Mouse (Mus musculus): ENCODE data around the gene Acsbg2. TPM values are rescaled to one million over a fixed set of nuclear protein-coding genes. Genes with fewer than 3 reads are reported as not detected.
A peak's percentile ranks its signal among the peaks of the same experiment; 100 is the strongest.

Gene Acsbg2
- polyA plus RNA-seq, 1 experiment from 2014 or later, result not detected

- H3K4me1 ChIP-seq (replicated peaks; ENCODE audit: control insufficient read depth, insufficient read depth, low read length), result peaks cover 6% of the 10 kb centered on the region
- no peak overlapping the region for H3K4me3 ChIP-seq (ENCODE audit: low read length)
- peak; percentile 56 for ATAC-seq (ENCODE audit: low read depth)
- no peak overlapping the region for H3K9ac ChIP-seq (ENCODE audit: low read length)
- no peaks in the 10 kb centered on the region for H3K27me3 ChIP-seq (ENCODE audit: control insufficient read depth, insufficient read depth, low read depth, low read length)
- H3K4me2 ChIP-seq (ENCODE audit: low read depth, low read length), result no peak overlapping the region
- H3K36me3 ChIP-seq (ENCODE audit: control insufficient read depth, insufficient read depth, low read length), result no peaks in the 10 kb centered on the region
- WGBS, result 29% methylated on average over 7 of the region's 7 CpGs
- 0 out of 2 replicates have a peak, but pooled peaks cover 3% of the 10 kb centered on the region for H3K9me3 ChIP-seq (ENCODE audit: control insufficient read depth, low read length)
- peak overlapping the region; percentile 41 for H3K27ac ChIP-seq (ENCODE audit: low read length)
These were observed 15.3 kb downstream of the Acsbg2 start for GRCm38 (mm10) chr17:56858922-56859321.

GRCm38 (mm10) chr17:56858216-56858615, 16.0 kb downstream of the Acsbg2 start:
- no peak overlapping the region for H3K4me3 ChIP-seq (ENCODE audit: low read length)
- no peaks in the 10 kb centered on the region for H3K36me3 ChIP-seq (ENCODE audit: control insufficient read depth, insufficient read depth, low read length)
- H3K9ac ChIP-seq (ENCODE audit: low read length), result no peak overlapping the region
- H3K4me2 ChIP-seq (ENCODE audit: low read depth, low read length), result no peak overlapping the region
- H3K9me3 ChIP-seq (ENCODE audit: control insufficient read depth, low read length), result 0 out of 2 replicates have a peak, but pooled peaks cover 3% of the 10 kb centered on the region
- peaks cover 6% of the 10 kb centered on the region for H3K4me1 ChIP-seq (replicated peaks; ENCODE audit: control insufficient read depth, insufficient read depth, low read length)
- 56% methylated on average over 4 of the region's 4 CpGs for WGBS
- peak overlapping the region; percentile 41 for H3K27ac ChIP-seq (ENCODE audit: low read length)
- H3K27me3 ChIP-seq (ENCODE audit: control insufficient read depth, insufficient read depth, low read depth, low read length), result no peaks in the 10 kb centered on the region
- peak; percentile 35; the same call in 1 of the 2 replicates for ATAC-seq (ENCODE audit: low read depth)

GRCm38 (mm10) chr17:56855421-56855820, 18.8 kb downstream of the Acsbg2 start:
- no peak overlapping the region for H3K27ac ChIP-seq (ENCODE audit: low read length)
- H3K9me3 ChIP-seq (ENCODE audit: control insufficient read depth, low read length), result 0 out of 2 replicates have a peak, but pooled peaks cover 3% of the 10 kb centered on the region
- no peak overlapping the region for H3K9ac ChIP-seq (ENCODE audit: low read length)
- no peaks in the 10 kb centered on the region for H3K36me3 ChIP-seq (ENCODE audit: control insufficient read depth, insufficient read depth, low read length)
- WGBS, result 78% methylated on average over 3 of the region's 3 CpGs
- no peak for ATAC-seq (ENCODE audit: low read depth)
- H3K4me3 ChIP-seq (ENCODE audit: low read length), result no peak overlapping the region
- peaks cover 6% of the 10 kb centered on the region for H3K4me1 ChIP-seq (replicated peaks; ENCODE audit: control insufficient read depth, insufficient read depth, low read length)
- no peak overlapping the region for H3K4me2 ChIP-seq (ENCODE audit: low read depth, low read length)
- no peaks in the 10 kb centered on the region for H3K27me3 ChIP-seq (ENCODE audit: control insufficient read depth, insufficient read depth, low read depth, low read length)

GRCm38 (mm10) chr17:56851167-56851566, 23.1 kb downstream of the Acsbg2 start:
- Histone ChIP-seq H3K9me3 (ENCODE audit: control insufficient read depth, low read length) (no peaks in the 10 kb centered on the region), H3K27ac (ENCODE audit: low read length) (no peak overlapping the region), H3K4me1 (replicated peaks; ENCODE audit: control insufficient read depth, insufficient read depth, low read length) (no peaks in the 10 kb centered on the region), H3K4me3 (ENCODE audit: low read length) (no peak overlapping the region), H3K27me3 (ENCODE audit: control insufficient read depth, insufficient read depth, low read depth, low read length) (no peaks in the 10 kb centered on the region), H3K9ac (ENCODE audit: low read length) (no peak overlapping the region), H3K36me3 (ENCODE audit: control insufficient read depth, insufficient read depth, low read length) (no peaks in the 10 kb centered on the region), H3K4me2 (ENCODE audit: low read depth, low read length) (no peak overlapping the region)
- no peak for ATAC-seq (ENCODE audit: low read depth)
- WGBS, result 62% methylated on average over 3 of the region's 3 CpGs

- ATAC-seq (ENCODE audit: low read depth), result no peak
- Histone ChIP-seq H3K27me3 (ENCODE audit: control insufficient read depth, insufficient read depth, low read depth, low read length) (no peaks in the 10 kb centered on the region), H3K4me1 (replicated peaks; ENCODE audit: control insufficient read depth, insufficient read depth, low read length) (no peaks in the 10 kb centered on the region), H3K36me3 (ENCODE audit: control insufficient read depth, insufficient read depth, low read length) (no peaks in the 10 kb centered on the region), H3K4me3 (ENCODE audit: low read length) (no peak overlapping the region), H3K4me2 (ENCODE audit: low read depth, low read length) (no peak overlapping the region), H3K9ac (ENCODE audit: low read length) (no peak overlapping the region), H3K27ac (ENCODE audit: low read length) (no peak overlapping the region), H3K9me3 (ENCODE audit: control insufficient read depth, low read length) (no peaks in the 10 kb centered on the region)
- WGBS, result 73% methylated on average over 13 of the region's 13 CpGs
These were observed 24.5 kb downstream of the Acsbg2 start for GRCm38 (mm10) chr17:56849710-56850109.

- no peaks in the 10 kb centered on the region for H3K4me1 ChIP-seq (replicated peaks; ENCODE audit: control insufficient read depth, insufficient read depth, low read length)
- H3K27me3 ChIP-seq (ENCODE audit: control insufficient read depth, insufficient read depth, low read depth, low read length), result no peaks in the 10 kb centered on the region
- no peak overlapping the region for H3K4me3 ChIP-seq (ENCODE audit: low read length)
- no peak overlapping the region for H3K9ac ChIP-seq (ENCODE audit: low read length)
- H3K9me3 ChIP-seq (ENCODE audit: control insufficient read depth, low read length), result no peaks in the 10 kb centered on the region
- H3K4me2 ChIP-seq (ENCODE audit: low read depth, low read length), result no peak overlapping the region
- H3K36me3 ChIP-seq (ENCODE audit: control insufficient read depth, insufficient read depth, low read length), result no peaks in the 10 kb centered on the region
- no peak overlapping the region for H3K27ac ChIP-seq (ENCODE audit: low read length)
- no peak for ATAC-seq (ENCODE audit: low read depth)
- WGBS, result 74% methylated on average over 5 of the region's 5 CpGs
These were observed 25.5 kb downstream of the Acsbg2 start for GRCm38 (mm10) chr17:56848785-56849184.

GRCm38 (mm10) chr17:56843678-56844077, 30.6 kb downstream of the Acsbg2 start:
- no peaks in the 10 kb centered on the region for H3K9me3 ChIP-seq (ENCODE audit: control insufficient read depth, low read length)
- 71% methylated on average over 5 of the region's 5 CpGs for WGBS
- no peak for ATAC-seq (ENCODE audit: low read depth)
- no peak overlapping the region for H3K9ac ChIP-seq (ENCODE audit: low read length)
- no peaks in the 10 kb centered on the region for H3K4me1 ChIP-seq (replicated peaks; ENCODE audit: control insufficient read depth, insufficient read depth, low read length)
- no peak overlapping the region for H3K4me3 ChIP-seq (ENCODE audit: low read length)
- H3K27ac ChIP-seq (ENCODE audit: low read length), result no peak overlapping the region
- H3K36me3 ChIP-seq (ENCODE audit: control insufficient read depth, insufficient read depth, low read length), result no peaks in the 10 kb centered on the region
- no peaks in the 10 kb centered on the region for H3K27me3 ChIP-seq (ENCODE audit: control insufficient read depth, insufficient read depth, low read depth, low read length)
- H3K4me2 ChIP-seq (ENCODE audit: low read depth, low read length), result no peak overlapping the region

GRCm38 (mm10) chr17:56842173-56842572, 32.1 kb downstream of the Acsbg2 start:
- H3K27ac ChIP-seq (ENCODE audit: low read length), result no peak overlapping the region
- 73% methylated on average over 5 of the region's 5 CpGs for WGBS

GRCm38 (mm10) chr17:56840524-56840923, 33.7 kb downstream of the Acsbg2 start:
- Histone ChIP-seq H3K27me3 (ENCODE audit: control insufficient read depth, insufficient read depth, low read depth, low read length) (no peaks in the 10 kb centered on the region; the same call in 1 of the 2 replicates), H3K4me2 (ENCODE audit: low read depth, low read length) (no peak overlapping the region), H3K4me3 (ENCODE audit: low read length) (no peak overlapping the region), H3K27ac (ENCODE audit: low read length) (no peak overlapping the region), H3K9me3 (ENCODE audit: control insufficient read depth, low read length) (no peaks in the 10 kb centered on the region), H3K4me1 (replicated peaks; ENCODE audit: control insufficient read depth, insufficient read depth, low read length) (no peaks in the 10 kb centered on the region), H3K9ac (ENCODE audit: low read length) (no peak overlapping the region), H3K36me3 (ENCODE audit: control insufficient read depth, insufficient read depth, low read length) (no peaks in the 10 kb centered on the region)
- 78% methylated on average over 7 of the region's 7 CpGs for WGBS
- ATAC-seq (ENCODE audit: low read depth), result no peak

More at GRCm38 (mm10) chr17:56842173-56842572, 32.1 kb downstream of the Acsbg2 start:
- Histone ChIP-seq H3K4me1 (replicated peaks; ENCODE audit: control insufficient read depth, insufficient read depth, low read length) (no peaks in the 10 kb centered on the region), H3K4me3 (ENCODE audit: low read length) (no peak overlapping the region), H3K36me3 (ENCODE audit: control insufficient read depth, insufficient read depth, low read length) (no peaks in the 10 kb centered on the region), H3K4me2 (ENCODE audit: low read depth, low read length) (no peak overlapping the region), H3K9me3 (ENCODE audit: control insufficient read depth, low read length) (no peaks in the 10 kb centered on the region), H3K9ac (ENCODE audit: low read length) (no peak overlapping the region), H3K27me3 (ENCODE audit: control insufficient read depth, insufficient read depth, low read depth, low read length) (no peaks in the 10 kb centered on the region; the same call in 1 of the 2 replicates)
- no peak for ATAC-seq (ENCODE audit: low read depth)

- ATAC-seq (ENCODE audit: low read depth), result no peak
- H3K27me3 ChIP-seq (ENCODE audit: control insufficient read depth, insufficient read depth, low read depth, low read length), result no peaks in the 10 kb centered on the region; the same call in 1 of the 2 replicates
- 83% methylated on average over 8 of the region's 8 CpGs for WGBS
- no peak overlapping the region for H3K27ac ChIP-seq (ENCODE audit: low read length)
- H3K4me1 ChIP-seq (replicated peaks; ENCODE audit: control insufficient read depth, insufficient read depth, low read length), result no peaks in the 10 kb centered on the region
- H3K9ac ChIP-seq (ENCODE audit: low read length), result no peak overlapping the region
- no peaks in the 10 kb centered on the region for H3K9me3 ChIP-seq (ENCODE audit: control insufficient read depth, low read length)
- no peaks in the 10 kb centered on the region for H3K36me3 ChIP-seq (ENCODE audit: control insufficient read depth, insufficient read depth, low read length)
- H3K4me3 ChIP-seq (ENCODE audit: low read length), result no peak overlapping the region
- H3K4me2 ChIP-seq (ENCODE audit: low read depth, low read length), result no peak overlapping the region
These were observed 37.9 kb downstream of the Acsbg2 start for GRCm38 (mm10) chr17:56836336-56836735.

All from lung, embryonic 16.5 days (tissue).